Mouse (Mus musculus) midbrain, embryonic 16.5 days (tissue): ENCODE results near the gene Zfp652. TPM values are rescaled to one million over a fixed set of nuclear protein-coding genes. Genes with fewer than 3 reads are reported as not detected.

Experiments
- ATAC-seq: fragments of 200-750 bp; cut with Nextera tagmentation; 2 replicates; pipeline ENCODE4 v1.8.0; 2017; ENCODE audit warnings: moderate TSS enrichment
- H3K27ac ChIP-seq: fragments of 300-500 bp; sonication (generic); 2 replicates; pipeline ENCODE4 v1.5.1; 2014; ENCODE audit warnings: mild to moderate bottlenecking, low read length, mixed read lengths
- H3K27me3 ChIP-seq: fragments of 300-500 bp; sonication (generic); 2 replicates; pipeline ENCODE4 v1.6.1; 2014; ENCODE audit warnings: low read depth, low read length, mixed read lengths; ENCODE audit not compliant: control insufficient read depth, insufficient read depth
- H3K36me3 ChIP-seq: fragments of 300-500 bp; sonication (generic); 2 replicates; pipeline ENCODE4 v1.6.1; 2014; ENCODE audit warnings: mild to moderate bottlenecking, low read length, moderate library complexity, mixed read lengths; ENCODE audit not compliant: control insufficient read depth, insufficient read depth
- H3K4me1 ChIP-seq: fragments of 300-500 bp; sonication (generic); 2 replicates; pipeline ENCODE4 v1.6.1; 2014; ENCODE audit warnings: mild to moderate bottlenecking, low read length, mixed read lengths; ENCODE audit not compliant: control insufficient read depth, insufficient read depth
- H3K4me2 ChIP-seq: fragments of 300-500 bp; sonication (generic); 2 replicates; pipeline ENCODE4 v1.6.1; 2014; ENCODE audit warnings: mild to moderate bottlenecking, low read length, mixed read lengths
- H3K4me3 ChIP-seq: fragments of 300-500 bp; sonication (generic); 2 replicates; pipeline ENCODE4 v1.5.1; 2014; ENCODE audit warnings: low read depth, mild to moderate bottlenecking, low read length, moderate library complexity, mixed read lengths
- H3K9ac ChIP-seq: fragments of 300-500 bp; sonication (generic); 2 replicates; pipeline ENCODE4 v1.6.1; 2014; ENCODE audit warnings: low read depth, low read length, mixed read lengths
- H3K9me3 ChIP-seq: fragments of 300-500 bp; sonication (generic); replicated peaks from 2 replicates; pipeline ENCODE4 v1.6.1; 2014; ENCODE audit warnings: mild to moderate bottlenecking, low read length, mixed read lengths; ENCODE audit not compliant: control insufficient read depth, poor library complexity, severe bottlenecking
- WGBS: fragments of 180-500 bp; shearing (Covaris S2); extraction: QIAGEN DNeasy Blood & Tissue Kit; methylation state at CpG from one replicate; pipeline ENCODE4 v1.1.7; 2014; 5-methylcytosine and 5-hydroxymethylcytosine counted together
- polyA plus RNA-seq: library from polyadenylated mRNA; unstranded; fragments of >200 nt; fragmentation: Nextera tagmentation; extraction: Ambion mirVana; gene quantifications from 2 replicates; pipeline ENCODE4 v1.2.1, GENCODE M21; 2015

Zfp652 gene
- polyA plus RNA-seq, 1 experiment from 2014 or later: 21.1 TPM

GRCm38 (mm10) chr11:95682946-95683345 is 29.5 kb upstream of the Zfp652 start:
- Histone ChIP-seq H3K4me3 (no peak overlapping the region), H3K4me2 (no peak overlapping the region), H3K9ac (0 out of 2 replicates have a peak overlapping the region, but pooled peaks have one; percentile 20), H3K36me3 (peaks cover 8% of the 10 kb centered on the region; the same call in 1 of the 2 replicates), H3K27ac (no peak overlapping the region), H3K4me1 (no peaks in the 10 kb centered on the region), H3K27me3 (no peaks in the 10 kb centered on the region), H3K9me3 (no peaks in the 10 kb centered on the region)
- no peak for ATAC-seq
- 93% methylated on average over 3 of the region's 3 CpGs for WGBS

DNA sequence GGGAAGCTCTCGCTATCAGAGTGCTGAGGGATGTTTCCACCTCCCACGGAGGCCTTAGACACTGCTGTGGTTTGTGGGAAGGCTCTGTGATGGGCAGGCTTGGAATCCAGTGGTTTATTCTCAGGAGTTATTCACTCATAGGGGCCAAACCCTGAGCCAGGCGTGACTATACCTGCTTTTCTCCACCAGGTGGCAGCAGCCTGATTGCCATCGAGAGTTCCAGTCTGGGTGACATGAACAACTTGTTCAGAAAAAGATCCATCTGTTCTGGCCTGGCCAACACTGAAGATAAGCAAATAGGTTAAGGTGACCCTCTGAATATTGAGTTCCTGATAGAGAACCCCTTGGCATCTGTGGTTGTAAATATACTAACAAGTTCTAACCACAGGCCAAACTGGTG is 26.4 kb upstream of the Zfp652 start:
- ATAC-seq: no peak
- H3K9me3 ChIP-seq: no peaks in the 10 kb centered on the region
- no peaks in the 10 kb centered on the region for H3K4me1 ChIP-seq
- WGBS: 5% methylated on average over 4 of the region's 4 CpGs
- no peaks in the 10 kb centered on the region for H3K27me3 ChIP-seq
- H3K4me3 ChIP-seq: no peak overlapping the region
- H3K27ac ChIP-seq: no peak overlapping the region
- H3K9ac ChIP-seq: no peak overlapping the region
- H3K4me2 ChIP-seq: no peak overlapping the region
- no peaks in the 10 kb centered on the region for H3K36me3 ChIP-seq

DNA sequence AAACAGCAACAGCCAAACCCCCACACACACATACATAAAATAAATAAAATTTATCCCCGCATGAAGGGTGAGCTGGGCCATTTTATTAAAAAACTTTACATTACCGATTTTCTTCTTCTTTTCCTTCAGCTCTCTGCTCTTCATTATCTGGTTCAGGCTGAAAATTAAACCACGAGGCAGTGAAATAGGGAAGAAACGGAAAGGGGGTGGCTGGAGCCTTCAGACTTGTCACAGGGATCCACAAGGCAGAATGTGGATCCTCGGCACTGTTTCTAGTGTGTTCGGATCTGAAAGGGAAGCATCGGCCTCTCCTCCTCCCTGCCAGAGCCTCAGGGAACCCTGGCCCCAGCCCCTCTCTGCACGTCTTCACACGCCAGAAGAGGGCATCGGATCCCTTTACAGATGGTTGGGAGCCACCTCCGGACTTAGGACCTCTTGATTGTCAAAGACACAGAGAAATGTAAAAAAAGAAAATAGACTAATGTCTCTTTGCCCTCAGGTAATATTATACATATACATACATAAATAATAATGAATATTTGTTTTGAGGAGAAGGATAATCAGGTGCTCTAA is 25.3 kb upstream of the Zfp652 start:
- WGBS: 41% methylated on average over 11 of the region's 11 CpGs
- H3K4me3 ChIP-seq: no peak overlapping the region
- H3K4me2 ChIP-seq: no peak overlapping the region
- no peaks in the 10 kb centered on the region for H3K36me3 ChIP-seq
- no peaks in the 10 kb centered on the region for H3K9me3 ChIP-seq
- no peaks in the 10 kb centered on the region for H3K4me1 ChIP-seq
- H3K9ac ChIP-seq: no peak overlapping the region
- no peak overlapping the region for H3K27ac ChIP-seq
- ATAC-seq: no peak
- no peaks in the 10 kb centered on the region for H3K27me3 ChIP-seq

- H3K27me3 ChIP-seq: no peaks in the 10 kb centered on the region
- H3K9ac ChIP-seq: no peak overlapping the region
- no peak for ATAC-seq
- no peak overlapping the region for H3K27ac ChIP-seq
- 82% methylated on average over 6 of the region's 6 CpGs for WGBS
- H3K4me2 ChIP-seq: no peak overlapping the region
- H3K4me3 ChIP-seq: no peak overlapping the region
- H3K36me3 ChIP-seq: no peaks in the 10 kb centered on the region
- H3K9me3 ChIP-seq: no peaks in the 10 kb centered on the region
- no peaks in the 10 kb centered on the region for H3K4me1 ChIP-seq
These were observed 24.0 kb upstream of the Zfp652 start for GRCm38 (mm10) chr11:95688515-95688914.

DNA sequence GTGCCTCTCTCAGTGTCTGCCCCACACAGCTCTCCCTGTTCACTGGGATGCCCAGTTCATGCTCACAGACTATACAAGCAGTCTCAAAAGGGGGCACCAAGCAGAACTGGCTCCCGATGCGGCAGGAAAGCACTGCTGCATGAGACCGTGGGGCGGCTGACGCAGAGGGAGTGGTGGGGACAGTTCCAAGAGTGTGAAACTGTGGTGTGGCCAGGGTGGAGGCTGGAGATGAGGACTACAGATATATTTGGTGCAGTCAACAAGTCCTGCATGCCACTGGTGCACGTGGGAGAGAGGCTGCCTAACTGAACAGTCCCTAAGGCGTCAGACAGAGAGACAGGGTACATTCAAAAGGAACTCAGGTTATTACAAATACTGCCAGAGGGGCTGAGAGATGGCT is 23.5 kb upstream of the Zfp652 start:
- no peaks in the 10 kb centered on the region for H3K9me3 ChIP-seq
- no peak overlapping the region for H3K4me3 ChIP-seq
- H3K27me3 ChIP-seq: no peaks in the 10 kb centered on the region
- no peaks in the 10 kb centered on the region for H3K4me1 ChIP-seq
- H3K27ac ChIP-seq: no peak overlapping the region
- H3K4me2 ChIP-seq: no peak overlapping the region
- ATAC-seq: no peak
- WGBS: 78% methylated on average over 7 of the region's 7 CpGs
- no peaks in the 10 kb centered on the region for H3K36me3 ChIP-seq
- no peak overlapping the region for H3K9ac ChIP-seq

GRCm38 (mm10) chr11:95689544-95689943 is 22.9 kb upstream of the Zfp652 start:
- no peak for ATAC-seq
- WGBS: 93% methylated on average over 3 of the region's 3 CpGs
- H3K27me3 ChIP-seq: no peaks in the 10 kb centered on the region
- no peak overlapping the region for H3K4me3 ChIP-seq
- no peaks in the 10 kb centered on the region for H3K36me3 ChIP-seq
- H3K4me2 ChIP-seq: no peak overlapping the region
- no peak overlapping the region for H3K9ac ChIP-seq
- H3K27ac ChIP-seq: no peak overlapping the region
- H3K9me3 ChIP-seq: no peaks in the 10 kb centered on the region
- H3K4me1 ChIP-seq: no peaks in the 10 kb centered on the region

GRCm38 (mm10) chr11:95698541-95698940 is 13.9 kb upstream of the Zfp652 start:
- 81% methylated on average over 5 of the region's 5 CpGs for WGBS
- ATAC-seq: no peak
- H3K9ac ChIP-seq: no peak overlapping the region
- H3K27me3 ChIP-seq: no peaks in the 10 kb centered on the region
- no peak overlapping the region for H3K4me3 ChIP-seq
- H3K27ac ChIP-seq: no peak overlapping the region
- H3K4me1 ChIP-seq: no peaks in the 10 kb centered on the region
- H3K36me3 ChIP-seq: no peaks in the 10 kb centered on the region
- no peaks in the 10 kb centered on the region for H3K9me3 ChIP-seq
- H3K4me2 ChIP-seq: no peak overlapping the region

DNA sequence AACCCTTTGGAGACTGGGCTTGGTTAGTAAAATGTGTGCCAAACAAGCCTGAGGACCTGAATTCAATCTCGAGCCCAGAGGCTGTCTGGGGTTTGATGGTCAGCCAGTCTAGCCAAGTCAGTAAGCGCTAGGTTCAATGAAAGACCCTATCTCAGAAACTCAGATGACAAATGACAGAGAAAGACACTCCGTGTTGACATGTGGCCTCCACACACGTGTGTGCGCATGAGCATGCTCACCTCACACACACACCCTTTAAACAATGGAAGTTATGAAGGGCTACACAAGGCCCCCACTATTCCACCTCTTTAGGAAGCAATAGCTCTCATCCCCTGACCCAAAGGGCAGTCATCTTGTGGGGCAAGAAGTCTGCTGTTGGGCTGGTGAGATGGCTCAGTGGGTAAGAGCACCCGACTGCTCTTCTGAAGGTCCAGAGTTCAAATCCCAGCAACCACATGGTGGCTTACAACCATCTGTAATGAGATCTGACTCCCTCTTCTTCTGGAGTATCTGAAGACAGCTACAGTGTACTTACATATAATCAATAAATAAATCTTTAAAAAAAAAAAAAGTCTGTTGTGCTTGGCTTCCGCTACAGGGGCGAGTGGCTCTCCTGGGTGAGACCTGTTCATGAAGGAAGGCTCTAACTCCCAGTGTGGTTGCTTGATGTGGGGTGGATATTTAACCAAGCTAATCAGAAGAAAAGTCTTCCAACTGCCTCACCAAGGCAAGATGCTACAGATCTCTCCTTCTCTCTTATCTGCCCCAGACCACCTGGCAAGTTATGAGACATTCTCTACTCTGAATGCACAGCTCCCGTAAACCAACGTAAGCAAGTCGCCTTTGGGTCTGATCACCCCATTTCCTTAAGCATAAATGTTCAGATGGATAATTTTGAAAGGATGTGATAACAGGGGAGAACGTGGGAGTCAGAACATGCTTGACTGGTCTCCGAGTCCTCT is 11.4 kb upstream of the Zfp652 start:
- Histone ChIP-seq H3K27ac (no peak overlapping the region), H3K4me1 (no peaks in the 10 kb centered on the region), H3K36me3 (no peaks in the 10 kb centered on the region), H3K27me3 (no peaks in the 10 kb centered on the region), H3K9me3 (no peaks in the 10 kb centered on the region), H3K4me2 (no peak overlapping the region), H3K9ac (no peak overlapping the region), H3K4me3 (no peak overlapping the region)
- 95% methylated on average over 13 of the region's 13 CpGs for WGBS
- no peak for ATAC-seq
